Mouse (Mus musculus) forebrain, embryonic 16.5 days (tissue): ENCODE measurements around the gene Gm20458. TPM values are rescaled to one million over a fixed set of nuclear protein-coding genes. Genes with fewer than 3 reads are reported as not detected.

Experiments used
- ATAC-seq: fragments of 200-750 bp; cut with Nextera tagmentation; 2 replicates; pipeline ENCODE4 v1.8.0; 2017; ENCODE audit warnings: mild to moderate bottlenecking, moderate library complexity
- H3K27ac ChIP-seq: fragments of 300-500 bp; sonication (generic); 2 replicates; pipeline ENCODE4 v1.5.1; 2014; ENCODE audit warnings: low read length, control low read depth
- H3K27me3 ChIP-seq: fragments of 300-500 bp; sonication (generic); replicated peaks from 2 replicates; pipeline ENCODE4 v1.6.1; 2014; ENCODE audit warnings: low read length; ENCODE audit not compliant: control insufficient read depth, insufficient read depth
- H3K36me3 ChIP-seq: fragments of 300-500 bp; sonication (generic); 2 replicates; pipeline ENCODE4 v1.6.1; 2014; ENCODE audit not compliant: control insufficient read depth, insufficient read depth
- H3K4me1 ChIP-seq: fragments of 300-500 bp; sonication (generic); replicated peaks from 2 replicates; pipeline ENCODE4 v1.6.1; 2014; ENCODE audit warnings: low read length; ENCODE audit not compliant: control insufficient read depth, insufficient read depth
- H3K4me2 ChIP-seq: fragments of 300-500 bp; sonication (generic); 2 replicates; pipeline ENCODE4 v1.6.1; 2014; ENCODE audit warnings: mild to moderate bottlenecking, low read length, control low read depth
- H3K4me3 ChIP-seq: fragments of 300-500 bp; sonication (generic); replicated peaks from 2 replicates; pipeline ENCODE4 v1.5.1; 2014; ENCODE audit warnings: mild to moderate bottlenecking, low read length, control low read depth
- H3K9ac ChIP-seq: fragments of 300-500 bp; sonication (generic); replicated peaks from 2 replicates; pipeline ENCODE4 v1.6.1; 2014; ENCODE audit warnings: low read depth, low read length, control low read depth
- H3K9me3 ChIP-seq: fragments of 300-500 bp; sonication (generic); 2 replicates; pipeline ENCODE4 v1.6.1; 2016; ENCODE audit warnings: low read length; ENCODE audit not compliant: control insufficient read depth
- WGBS: fragments of 180-500 bp; shearing (Covaris S2); extraction: QIAGEN DNeasy Blood & Tissue Kit; methylation state at CpG from one replicate; pipeline ENCODE4 v1.1.7; 2014; 5-methylcytosine and 5-hydroxymethylcytosine counted together
- polyA plus RNA-seq: library from polyadenylated mRNA; unstranded; fragments of >200 nt; fragmentation: Nextera tagmentation; extraction: Ambion mirVana; gene quantifications from 2 replicates; pipeline ENCODE4 v1.2.1, GENCODE M21; 2015

Gm20458 gene
- polyA plus RNA-seq, 1 experiment from 2014 or later = 11.4 TPM

DNA sequence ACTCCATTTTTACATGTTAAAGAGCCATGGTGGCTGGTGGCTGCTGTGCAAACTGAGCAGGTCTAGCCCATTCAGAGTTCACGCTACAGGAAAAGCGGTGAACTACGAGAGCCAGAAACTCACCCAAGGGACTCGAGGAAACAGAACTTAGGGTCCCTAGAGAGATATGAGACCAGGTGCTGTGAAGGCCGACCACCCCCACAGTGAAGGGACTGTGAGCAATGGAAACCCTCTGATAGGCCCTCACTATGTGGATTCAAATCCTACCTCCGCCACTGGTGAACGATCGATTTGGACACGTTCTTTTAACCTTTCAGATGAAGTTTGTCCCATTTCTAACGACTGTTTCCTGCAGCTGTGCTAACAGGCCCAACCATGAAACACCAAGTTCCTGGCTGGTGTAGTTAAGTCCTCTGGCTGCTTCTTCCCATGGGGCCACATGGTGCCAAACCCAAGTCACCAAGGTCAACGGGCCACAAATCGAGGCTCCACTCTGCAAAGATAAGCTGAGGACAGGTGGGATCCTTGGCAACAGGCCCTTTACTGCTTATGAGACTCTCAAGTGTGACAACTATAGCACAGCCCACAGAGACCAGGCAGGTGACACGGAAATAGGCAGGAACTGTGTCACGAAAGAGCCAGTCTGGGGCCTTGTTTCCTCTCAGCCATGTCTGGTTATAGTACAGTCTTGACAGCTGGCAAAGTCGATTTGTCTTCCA, 37.9 kb upstream of the Gm20458 start:
- no peak overlapping the region for H3K27ac ChIP-seq
- H3K4me2 ChIP-seq = no peak overlapping the region
- no peak overlapping the region for H3K4me3 ChIP-seq
- no peak overlapping the region for H3K9ac ChIP-seq
- H3K27me3 ChIP-seq = no peaks in the 10 kb centered on the region
- H3K36me3 ChIP-seq = no peaks in the 10 kb centered on the region
- H3K4me1 ChIP-seq = 0 out of 2 replicates have a peak, but pooled peaks cover 2% of the 10 kb centered on the region
- H3K9me3 ChIP-seq = no peaks in the 10 kb centered on the region
- WGBS = 91% methylated on average over 15 of the region's 15 CpGs
- no peak for ATAC-seq

DNA sequence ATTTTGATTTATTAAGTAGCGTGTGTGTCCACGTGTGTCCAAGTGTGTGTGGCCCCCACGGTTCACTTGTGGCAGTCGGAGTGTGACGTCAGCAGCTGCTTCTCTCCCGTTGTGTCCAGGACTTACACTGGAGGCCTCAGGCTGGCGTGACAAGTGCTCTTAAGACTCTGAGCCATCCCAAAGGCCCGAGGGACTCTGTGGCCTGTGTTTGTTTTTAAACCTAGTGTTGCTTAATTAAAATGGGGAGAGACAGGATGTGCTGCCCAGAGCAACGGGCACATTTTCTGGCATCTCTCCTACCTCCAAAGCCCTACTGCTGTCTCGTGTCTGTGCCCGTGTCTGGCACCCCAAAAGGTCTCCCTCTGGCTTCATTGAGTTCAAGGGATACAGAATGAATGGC, 37.3 kb upstream of the Gm20458 start:
- no peak overlapping the region for H3K4me2 ChIP-seq
- no peak overlapping the region for H3K9ac ChIP-seq
- WGBS = 93% methylated on average over 11 of the region's 11 CpGs
- 0 out of 2 replicates have a peak, but pooled peaks cover 2% of the 10 kb centered on the region for H3K4me1 ChIP-seq
- H3K4me3 ChIP-seq = no peak overlapping the region
- H3K36me3 ChIP-seq = no peaks in the 10 kb centered on the region
- no peak for ATAC-seq
- no peak overlapping the region for H3K27ac ChIP-seq
- no peaks in the 10 kb centered on the region for H3K27me3 ChIP-seq
- no peaks in the 10 kb centered on the region for H3K9me3 ChIP-seq

DNA sequence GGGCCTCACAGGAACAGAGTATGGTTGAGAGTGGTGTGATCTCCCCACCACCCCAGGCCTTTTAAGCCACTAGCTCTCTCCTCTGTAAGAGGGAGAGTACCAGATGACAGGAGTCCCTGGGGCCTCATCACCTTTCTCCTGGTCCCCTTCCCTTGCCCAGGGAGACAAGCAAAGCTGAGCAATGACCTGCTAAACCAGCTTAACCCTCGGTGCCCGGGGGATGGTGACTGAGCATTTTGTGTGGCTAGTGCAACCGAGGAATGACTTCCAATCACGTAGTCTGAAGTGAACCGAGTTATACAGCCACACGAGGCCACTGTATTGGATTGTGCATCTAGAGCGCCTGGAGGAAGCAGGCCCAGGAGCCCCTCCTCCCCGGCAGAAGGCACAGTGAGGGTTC, 36.4 kb upstream of the Gm20458 start:
- Histone ChIP-seq H3K4me2 (no peak overlapping the region), H3K9me3 (no peaks in the 10 kb centered on the region), H3K4me1 (0 out of 2 replicates have a peak, but pooled peaks cover 2% of the 10 kb centered on the region), H3K4me3 (no peak overlapping the region), H3K9ac (no peak overlapping the region), H3K36me3 (no peaks in the 10 kb centered on the region), H3K27me3 (no peaks in the 10 kb centered on the region), H3K27ac (no peak overlapping the region)
- ATAC-seq = no peak
- 95% methylated on average over 8 of the region's 8 CpGs for WGBS

DNA sequence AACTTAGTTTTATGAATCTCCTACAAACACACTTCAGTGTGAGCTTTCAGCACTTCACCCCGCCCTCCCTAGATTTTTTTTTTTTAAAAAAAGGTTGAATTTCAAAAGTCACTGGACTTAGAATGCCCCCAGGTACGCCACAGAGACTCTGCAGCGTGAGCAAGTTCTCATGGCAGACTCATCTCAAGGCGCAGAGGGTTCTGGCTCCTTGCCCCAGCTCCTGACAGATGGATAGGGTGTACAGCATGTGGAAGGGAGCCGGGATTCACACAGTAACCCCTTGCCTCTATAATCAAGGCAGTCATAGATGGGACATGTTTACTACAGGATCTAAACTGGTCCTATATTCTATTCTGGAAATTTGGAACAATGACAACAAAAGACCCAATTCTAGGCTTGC, 35.4 kb upstream of the Gm20458 start:
- no peak for ATAC-seq

DNA sequence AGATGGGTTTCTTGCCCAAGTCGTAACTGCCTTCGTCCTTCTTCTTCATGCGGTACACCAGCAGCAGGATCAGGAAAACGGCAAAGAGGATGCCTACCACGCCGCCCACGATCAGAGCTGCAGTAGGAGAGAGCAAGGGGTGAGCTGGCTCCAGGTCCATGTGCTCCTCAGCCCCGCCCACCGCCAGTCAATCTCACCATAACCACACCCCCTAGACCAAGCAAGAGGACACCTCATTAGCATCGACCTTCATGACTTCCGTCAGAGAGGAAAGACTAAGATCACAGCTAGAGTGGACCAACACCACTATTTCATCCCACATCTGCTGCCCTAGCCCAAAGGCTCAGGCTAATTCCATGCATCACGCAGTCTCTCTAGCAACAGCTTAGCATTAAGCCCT, 34.6 kb upstream of the Gm20458 start:
- Histone ChIP-seq H3K9ac (no peak overlapping the region), H3K4me3 (no peak overlapping the region), H3K27ac (no peak overlapping the region), H3K27me3 (no peaks in the 10 kb centered on the region), H3K4me1 (0 out of 2 replicates have a peak, but pooled peaks cover 2% of the 10 kb centered on the region), H3K4me2 (no peak overlapping the region), H3K36me3 (no peaks in the 10 kb centered on the region), H3K9me3 (no peaks in the 10 kb centered on the region)
- WGBS = 31% methylated on average over 12 of the region's 12 CpGs
- ATAC-seq = no peak

More for the DNA sequence above, 35.4 kb upstream of the Gm20458 start:
- no peaks in the 10 kb centered on the region for H3K9me3 ChIP-seq
- no peak overlapping the region for H3K9ac ChIP-seq
- no peak overlapping the region for H3K4me2 ChIP-seq
- no peaks in the 10 kb centered on the region for H3K27me3 ChIP-seq
- no peaks in the 10 kb centered on the region for H3K36me3 ChIP-seq
- 0 out of 2 replicates have a peak, but pooled peaks cover 2% of the 10 kb centered on the region for H3K4me1 ChIP-seq
- H3K4me3 ChIP-seq = no peak overlapping the region
- 77% methylated on average over 5 of the region's 5 CpGs for WGBS
- H3K27ac ChIP-seq = no peak overlapping the region

DNA sequence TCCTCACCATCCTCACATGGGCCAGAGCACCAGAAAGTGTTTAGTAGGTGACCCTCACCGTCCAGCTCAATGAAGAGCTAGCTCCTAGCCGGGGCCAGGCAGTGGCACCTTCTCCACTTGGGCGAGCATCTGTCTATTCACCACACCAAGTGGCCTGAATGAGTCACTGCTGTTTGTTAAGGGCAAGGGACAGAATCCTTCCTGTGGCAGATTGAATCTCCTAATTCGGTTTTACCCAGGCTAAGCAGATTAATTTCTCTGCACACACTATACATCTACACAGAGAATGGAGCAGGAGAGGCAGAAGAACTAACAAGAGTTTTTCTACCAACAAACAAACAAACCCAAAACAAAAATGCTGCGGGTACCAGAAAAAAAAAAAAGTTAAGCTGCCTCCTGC, 33.8 kb upstream of the Gm20458 start:
- WGBS = 78% methylated on average over 5 of the region's 5 CpGs
- ATAC-seq = no peak
- H3K4me3 ChIP-seq = no peak overlapping the region
- H3K9ac ChIP-seq = no peak overlapping the region
- no peaks in the 10 kb centered on the region for H3K9me3 ChIP-seq
- no peak overlapping the region for H3K4me2 ChIP-seq
- no peaks in the 10 kb centered on the region for H3K27me3 ChIP-seq
- H3K27ac ChIP-seq = no peak overlapping the region
- 0 out of 2 replicates have a peak, but pooled peaks cover 2% of the 10 kb centered on the region for H3K4me1 ChIP-seq
- no peaks in the 10 kb centered on the region for H3K36me3 ChIP-seq

DNA sequence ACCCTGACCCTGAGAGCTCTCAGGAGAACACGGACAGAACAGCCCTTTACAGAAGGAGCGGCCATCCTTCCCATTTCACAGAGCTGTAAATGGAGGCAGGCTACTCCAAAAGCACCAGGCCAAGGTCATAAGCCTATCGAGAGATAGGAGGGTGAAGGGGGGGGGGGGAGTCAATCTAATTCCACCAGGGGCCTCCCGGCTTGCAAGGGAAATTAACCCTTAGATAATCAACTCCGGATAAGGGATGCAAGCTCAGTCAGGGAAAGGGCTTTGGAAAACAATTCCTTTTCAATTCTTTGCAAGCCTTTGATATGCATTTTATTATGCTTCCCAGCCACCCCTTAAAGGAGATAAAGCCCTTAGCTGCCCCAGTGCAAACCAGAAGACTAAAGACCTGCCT, 32.3 kb upstream of the Gm20458 start:
- no peak for ATAC-seq
- WGBS = 43% methylated on average over 5 of the region's 5 CpGs
- H3K9ac ChIP-seq = no peak overlapping the region
- no peaks in the 10 kb centered on the region for H3K36me3 ChIP-seq
- H3K4me2 ChIP-seq = no peak overlapping the region
- no peak overlapping the region for H3K27ac ChIP-seq
- no peaks in the 10 kb centered on the region for H3K9me3 ChIP-seq
- no peak overlapping the region for H3K4me3 ChIP-seq
- no peaks in the 10 kb centered on the region for H3K27me3 ChIP-seq
- 0 out of 2 replicates have a peak, but pooled peaks cover 2% of the 10 kb centered on the region for H3K4me1 ChIP-seq

DNA sequence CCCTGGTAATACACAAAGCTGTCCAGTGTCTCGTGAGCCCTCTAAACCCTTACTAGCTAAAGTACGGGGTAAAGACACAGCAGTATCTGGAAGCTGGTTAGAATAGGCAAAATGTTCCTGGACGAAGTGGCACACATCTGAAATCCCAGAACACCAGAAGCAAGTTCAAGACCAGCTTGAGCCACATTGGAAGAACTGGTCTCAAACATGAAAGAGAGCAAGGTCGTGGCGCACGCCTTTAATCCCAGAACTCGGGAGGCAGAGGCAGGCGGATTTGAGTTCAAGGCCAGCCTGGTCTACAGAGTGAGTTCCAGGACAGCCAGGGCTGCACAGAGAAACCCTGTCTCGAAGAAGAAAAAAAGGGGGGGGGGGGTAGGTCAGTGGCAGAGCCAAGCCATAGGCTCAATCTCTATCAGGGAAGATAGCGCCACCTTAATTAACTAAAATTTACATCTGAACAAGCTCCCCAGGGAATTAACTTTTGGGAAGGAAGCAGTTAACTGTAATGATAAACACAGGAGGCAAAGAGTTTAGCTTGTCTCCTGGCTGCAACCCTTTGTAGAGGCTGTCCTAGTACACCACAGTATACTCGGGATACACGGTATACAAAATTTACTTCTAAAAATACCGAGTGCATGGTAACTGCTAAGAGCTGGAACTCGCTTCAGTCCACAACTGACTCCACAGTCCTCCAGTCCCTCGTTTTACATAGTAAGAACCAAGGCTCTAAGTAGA, 30.7 kb upstream of the Gm20458 start:
- no peaks in the 10 kb centered on the region for H3K27me3 ChIP-seq
- no peak overlapping the region for H3K27ac ChIP-seq
- H3K9ac ChIP-seq = no peak overlapping the region
- no peak overlapping the region for H3K4me3 ChIP-seq
- H3K4me2 ChIP-seq = no peak overlapping the region
- no peaks in the 10 kb centered on the region for H3K9me3 ChIP-seq
- no peak for ATAC-seq
- 0 out of 2 replicates have a peak, but pooled peaks cover 2% of the 10 kb centered on the region for H3K4me1 ChIP-seq
- 41% methylated on average over 15 of the region's 15 CpGs for WGBS
- H3K36me3 ChIP-seq = no peaks in the 10 kb centered on the region

DNA sequence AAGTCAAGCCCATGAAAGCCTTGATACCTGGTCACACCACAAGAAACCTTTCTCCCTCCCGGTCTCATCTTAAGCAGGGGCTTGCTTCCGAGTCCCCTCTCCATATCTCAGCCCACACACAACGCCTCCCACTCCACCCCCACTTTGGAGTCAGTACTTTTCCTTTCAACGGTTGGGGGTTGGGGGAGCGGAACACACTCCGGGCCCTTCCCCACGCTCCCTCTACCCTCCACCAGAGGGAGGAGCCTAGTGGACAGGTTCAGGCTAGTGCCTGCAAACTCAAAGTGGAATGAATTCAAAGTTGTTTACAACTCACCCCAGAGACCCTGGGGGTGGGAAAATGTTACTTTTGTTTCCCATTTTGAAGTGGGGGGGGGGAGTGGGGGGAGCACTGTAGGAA, 30.1 kb upstream of the Gm20458 start:
- no peak overlapping the region for H3K4me2 ChIP-seq
- no peaks in the 10 kb centered on the region for H3K4me1 ChIP-seq
- H3K4me3 ChIP-seq = no peak overlapping the region
- H3K36me3 ChIP-seq = no peaks in the 10 kb centered on the region
- no peaks in the 10 kb centered on the region for H3K27me3 ChIP-seq
- no peak for ATAC-seq
- no peak overlapping the region for H3K27ac ChIP-seq
- no peak overlapping the region for H3K9ac ChIP-seq
- no peaks in the 10 kb centered on the region for H3K9me3 ChIP-seq
- 14% methylated on average over 7 of the region's 7 CpGs for WGBS
